Mouse (Mus musculus) midbrain, embryonic 11.5 days (tissue): ENCODE measurements around the gene Polr2l. TPM values are rescaled to one million over a fixed set of nuclear protein-coding genes. Genes with fewer than 3 reads are reported as not detected.

Experiments
- ATAC-seq: fragments of 200-750 bp; cut with Nextera tagmentation; 2 replicates; pipeline ENCODE4 v1.8.0; 2017; ENCODE audit warnings: moderate TSS enrichment, moderate library complexity; ENCODE audit not compliant: low FRiP score
- DNase-seq: peaks from one replicate; pipeline ENCODE4 v3.0.0; 2015; ENCODE audit warnings: low spot score; ENCODE audit errors: missing footprints
- H3K27ac ChIP-seq: fragments of 300-500 bp; sonication (generic); 2 replicates; pipeline ENCODE4 v1.5.1; 2014; ENCODE audit warnings: low read depth, low read length
- H3K27me3 ChIP-seq: fragments of 300-500 bp; sonication (generic); 2 replicates; pipeline ENCODE4 v1.6.1; 2014; ENCODE audit warnings: mild to moderate bottlenecking, low read length, moderate library complexity, mixed read lengths; ENCODE audit not compliant: control insufficient read depth, insufficient read depth
- H3K36me3 ChIP-seq: fragments of 300-500 bp; sonication (generic); 2 replicates; pipeline ENCODE4 v1.6.1; 2014; ENCODE audit warnings: mild to moderate bottlenecking, low read length, moderate library complexity, mixed read lengths; ENCODE audit not compliant: control insufficient read depth, insufficient read depth
- H3K4me1 ChIP-seq: fragments of 300-500 bp; sonication (generic); 2 replicates; pipeline ENCODE4 v1.6.1; 2014; ENCODE audit warnings: low read length; ENCODE audit not compliant: control insufficient read depth, insufficient read depth
- H3K4me2 ChIP-seq: fragments of 300-500 bp; sonication (generic); 2 replicates; pipeline ENCODE4 v1.6.1; 2014; ENCODE audit warnings: mild to moderate bottlenecking, moderate library complexity
- H3K4me3 ChIP-seq: fragments of 300-500 bp; sonication (generic); 2 replicates; pipeline ENCODE4 v1.5.1; 2014; ENCODE audit warnings: low read depth, low read length
- H3K9ac ChIP-seq: fragments of 300-500 bp; sonication (generic); 2 replicates; pipeline ENCODE4 v1.6.1; 2014; ENCODE audit warnings: low read length
- H3K9me3 ChIP-seq: fragments of 300-500 bp; sonication (generic); 2 replicates; pipeline ENCODE4 v1.6.1; 2016; ENCODE audit warnings: low read length; ENCODE audit not compliant: control insufficient read depth
- WGBS: fragments of 180-500 bp; shearing (Covaris S2); extraction: QIAGEN DNeasy Blood & Tissue Kit; methylation state at CpG from one replicate; pipeline ENCODE4 v1.1.7; 2014; 5-methylcytosine and 5-hydroxymethylcytosine counted together
- polyA plus RNA-seq: library from polyadenylated mRNA; unstranded; fragments of >200 nt; fragmentation: Nextera tagmentation; extraction: Ambion mirVana; gene quantifications from 2 replicates; pipeline ENCODE4 v1.2.1, GENCODE M21; 2014

Polr2l gene
- polyA plus RNA-seq, 1 experiment from 2014 or later = 74.2 TPM

- WGBS = under 1% methylated on average over 52 of the region's 52 CpGs
- peak within 1 kb of the TSS; percentile 72 for H3K4me2 ChIP-seq
- H3K27ac ChIP-seq = peak within 1 kb of the TSS; percentile 66
- H3K27me3 ChIP-seq = peaks cover 46% of the 10 kb centered on the region
- peak within 1 kb of the TSS; percentile 68 for H3K4me3 ChIP-seq
- ATAC-seq = peak; percentile 77
- no peaks in the 10 kb centered on the region for H3K9me3 ChIP-seq
- peak within 1 kb of the TSS; percentile 81 for H3K9ac ChIP-seq
- peak; percentile 98 for DNase-seq
- peaks cover 5% of the 10 kb centered on the region; the same call in 1 of the 2 replicates for H3K36me3 ChIP-seq
- H3K4me1 ChIP-seq = peaks cover 25% of the 10 kb centered on the region
These were observed 7.5 kb downstream of the Polr2l start, which contains the start of gene Cd151 for GRCm38 (mm10) chr7:141467230-141468030. Gene Cd151, plus strand, starts transcription at chr7:141467392.

- peaks cover 54% of the 10 kb centered on the region for H3K27me3 ChIP-seq
- H3K4me1 ChIP-seq = peaks cover 29% of the 10 kb centered on the region
- no peak for ATAC-seq
- no peak overlapping the region for H3K27ac ChIP-seq
- peak overlapping the region; percentile 81; the same call in 1 of the 2 replicates for H3K9ac ChIP-seq
- no peaks in the 10 kb centered on the region for H3K9me3 ChIP-seq
- 58% methylated on average over 10 of the region's 10 CpGs for WGBS
- DNase-seq = peak; percentile 84
- peaks cover 2% of the 10 kb centered on the region; the same call in 1 of the 2 replicates for H3K36me3 ChIP-seq
- peak overlapping the region; percentile 68 for H3K4me3 ChIP-seq
- peak overlapping the region; percentile 72 for H3K4me2 ChIP-seq
These were observed 8.3 kb downstream of the Polr2l start for GRCm38 (mm10) chr7:141466607-141467148.

- DNase-seq = no peak
- Histone ChIP-seq H3K27ac (no peak overlapping the region), H3K27me3 (peaks cover 60% of the 10 kb centered on the region), H3K36me3 (peaks cover 2% of the 10 kb centered on the region; the same call in 1 of the 2 replicates), H3K4me1 (peaks cover 31% of the 10 kb centered on the region), H3K9me3 (no peaks in the 10 kb centered on the region), H3K9ac (no peak overlapping the region), H3K4me2 (no peak overlapping the region), H3K4me3 (no peak overlapping the region)
- WGBS = 79% methylated on average over 7 of the region's 7 CpGs
- no peak for ATAC-seq
These were observed 8.9 kb downstream of the Polr2l start for GRCm38 (mm10) chr7:141466045-141466394.

- Histone ChIP-seq H3K4me1 (peaks cover 31% of the 10 kb centered on the region), H3K9ac (no peak overlapping the region), H3K36me3 (peaks cover 2% of the 10 kb centered on the region; the same call in 1 of the 2 replicates), H3K9me3 (no peaks in the 10 kb centered on the region), H3K4me3 (0 out of 2 replicates have a peak overlapping the region, but pooled peaks have one; percentile 14), H3K27me3 (peaks cover 65% of the 10 kb centered on the region), H3K4me2 (no peak overlapping the region), H3K27ac (no peak overlapping the region)
- DNase-seq (no peak), ATAC-seq (no peak)
- WGBS = 48% methylated on average over 8 of the region's 10 CpGs
These were observed 9.4 kb downstream of the Polr2l start for GRCm38 (mm10) chr7:141465388-141466044.

GRCm38 (mm10) chr7:141464603-141465201 is 10.2 kb downstream of the Polr2l start:
- peaks cover 31% of the 10 kb centered on the region for H3K4me1 ChIP-seq

GRCm38 (mm10) chr7:141463824-141464602 is 10.9 kb downstream of the Polr2l start:
- Histone ChIP-seq H3K27ac (no peak overlapping the region), H3K4me3 (no peak overlapping the region; the same call in 1 of the 2 replicates), H3K4me1 (peaks cover 25% of the 10 kb centered on the region), H3K9me3 (no peaks in the 10 kb centered on the region), H3K4me2 (no peak overlapping the region), H3K9ac (no peak overlapping the region), H3K27me3 (peaks cover 71% of the 10 kb centered on the region), H3K36me3 (no peaks in the 10 kb centered on the region)
- ATAC-seq (no peak), DNase-seq (peak; percentile 84)
- 19% methylated on average over 12 of the region's 12 CpGs for WGBS

More at GRCm38 (mm10) chr7:141464603-141465201, 10.2 kb downstream of the Polr2l start:
- Histone ChIP-seq H3K27me3 (peaks cover 71% of the 10 kb centered on the region), H3K36me3 (no peaks in the 10 kb centered on the region), H3K9ac (no peak overlapping the region), H3K4me3 (peak overlapping the region; percentile 14; the same call in 1 of the 2 replicates), H3K27ac (no peak overlapping the region), H3K9me3 (no peaks in the 10 kb centered on the region), H3K4me2 (peak overlapping the region; percentile 6; the same call in 1 of the 2 replicates)
- DNase-seq = peak; percentile 89
- ATAC-seq = no peak
- WGBS = 3% methylated on average over 38 of the region's 38 CpGs

- peaks cover 71% of the 10 kb centered on the region for H3K27me3 ChIP-seq
- peaks cover 13% of the 10 kb centered on the region for H3K4me1 ChIP-seq
- no peak overlapping the region for H3K27ac ChIP-seq
- no peak for ATAC-seq
- H3K9ac ChIP-seq = no peak overlapping the region
- DNase-seq = peak; percentile 84
- no peaks in the 10 kb centered on the region for H3K9me3 ChIP-seq
- H3K36me3 ChIP-seq = no peaks in the 10 kb centered on the region
- peak overlapping the region; percentile 43; the same call in 1 of the 2 replicates for H3K4me2 ChIP-seq
- H3K4me3 ChIP-seq = peak overlapping the region; percentile 35; the same call in 1 of the 2 replicates
- 17% methylated on average over 5 of the region's 5 CpGs for WGBS
These were observed 12.6 kb downstream of the Polr2l start for GRCm38 (mm10) chr7:141462333-141462821.
